Mouse (Mus musculus) neutrophil, adult 59 days (primary cell): ENCODE measurements around the gene Tspan14. TPM values are rescaled to one million over a fixed set of nuclear protein-coding genes. Genes with fewer than 3 reads are reported as not detected.

Source experiments
- total RNA-seq, 2 experiments: library from RNA; stranded (reverse); gene quantifications; 1 replicate in 1 of 2; 2 replicates in 1 of 2; pipeline ENCODE4 v1.2.4; 2023

Tspan14 gene
- total RNA-seq: 10 to 100 TPM; 95.7 to 98.3 TPM

DNA sequence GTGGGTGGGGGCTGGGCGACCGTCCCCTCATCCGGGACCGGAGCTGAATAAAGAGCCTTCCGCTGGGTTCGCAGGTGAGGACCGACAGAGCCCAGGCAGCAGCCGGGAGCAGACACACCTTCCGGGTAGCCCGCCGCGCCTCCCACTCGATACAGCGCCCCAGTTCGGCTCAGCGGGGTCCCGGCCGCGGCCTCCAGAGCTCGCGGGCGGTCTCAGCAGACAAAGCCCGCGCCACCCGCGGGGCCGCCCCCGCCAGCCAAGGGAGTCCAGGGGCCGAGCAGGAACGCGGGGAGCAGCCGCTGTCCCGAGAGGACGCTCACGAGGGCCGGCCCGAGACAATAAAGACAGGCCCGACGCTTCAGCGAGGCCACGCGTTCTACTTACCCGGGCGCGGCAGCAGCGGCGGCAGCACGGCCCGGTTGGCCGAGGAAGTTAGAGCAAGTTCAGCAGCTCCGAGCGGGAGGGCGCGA is at the start of gene Tspan14:
Gene Tspan14 (minus strand): TSS at position 416 of the 470 bp plus-strand sequence.

DNA sequence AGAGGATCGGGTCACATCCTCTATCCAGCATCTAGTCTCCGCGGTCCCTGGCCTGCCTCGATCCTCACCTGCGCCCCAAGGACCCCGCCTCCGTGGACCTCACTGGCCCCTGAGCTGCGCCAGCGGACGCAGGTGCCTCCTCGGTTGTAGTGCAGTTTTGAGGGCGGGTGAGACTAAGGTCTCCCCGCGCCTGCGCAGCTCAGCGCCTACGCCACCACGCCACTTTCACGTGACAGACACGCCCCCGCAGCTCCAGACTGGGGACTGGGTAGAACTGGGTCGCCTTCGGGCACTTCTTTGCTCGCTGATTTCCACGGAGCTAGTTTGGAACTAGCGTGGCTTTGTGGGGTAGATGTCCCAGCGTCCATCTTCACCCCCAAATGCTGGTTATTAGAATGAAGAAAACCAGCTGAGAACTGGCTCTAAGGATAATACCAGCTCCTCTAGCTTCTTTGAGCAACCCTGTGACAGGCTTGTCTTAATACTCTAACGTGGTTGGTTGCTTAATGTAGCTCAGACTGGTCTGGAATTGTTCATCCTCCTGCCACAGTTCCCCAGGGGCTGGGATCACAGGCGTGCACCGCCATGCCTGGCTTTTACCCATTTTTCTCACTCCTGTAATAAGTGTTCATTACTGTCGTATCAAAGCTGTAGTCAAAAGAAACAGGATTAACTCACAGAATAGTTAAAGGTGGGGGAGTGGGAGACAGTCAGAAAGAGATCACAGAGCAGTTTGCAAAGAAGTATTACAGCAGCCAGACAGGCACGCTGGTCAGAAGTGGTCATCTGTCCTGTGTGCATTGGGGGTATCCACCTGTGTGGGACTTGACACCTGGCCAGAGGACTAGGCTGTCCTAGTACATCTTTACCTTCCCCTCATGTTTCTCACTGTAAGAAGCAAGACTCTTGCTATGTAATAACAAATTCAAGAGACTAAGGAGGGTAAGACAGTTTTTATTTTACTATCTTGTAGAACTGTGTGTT is 47.3 kb upstream of the Tspan14 start, which contains the start of gene Fam213a:
Gene Fam213a (minus strand): TSS at position 159 of the 984 bp plus-strand sequence.

GRCm38 (mm10) chr14:40893196-40893595 is 73.4 kb downstream of the Tspan14 start, which contains the start of gene Sh2d4b:
TSS of gene Sh2d4b (minus strand) at chr14:40893266.

Other genes starting within 250 kb of the Tspan14 start
- gene Sh2d4b, start 73.5 kb downstream of the Tspan14 start, total RNA-seq: 1 to 10 TPM; 2.0 to 2.1 TPM
- gene Fam213a, start 47.0 kb upstream of the Tspan14 start, total RNA-seq: 1 to 10 TPM; 2.8 to 3.4 TPM
- gene Dydc2, start 102.4 kb upstream of the Tspan14 start, total RNA-seq: not detected
- gene Dydc1, start 106.1 kb upstream of the Tspan14 start, total RNA-seq: not detected
- not detected for gene Mat1a, start 138.2 kb upstream of the Tspan14 start, total RNA-seq
- gene Sftpa1, start 165.0 kb upstream of the Tspan14 start, total RNA-seq: not detected
- gene Mbl1, start 184.7 kb upstream of the Tspan14 start, total RNA-seq: not detected
- not detected for gene Sftpd, start 218.3 kb upstream of the Tspan14 start, total RNA-seq